Mouse (Mus musculus) embryonic facial prominence, embryonic 11.5 days (tissue): ENCODE data around the gene Lrmda. TPM values are rescaled to one million over a fixed set of nuclear protein-coding genes. Genes with fewer than 3 reads are reported as not detected.

ENCODE experiments used
- ATAC-seq: fragments of 200-750 bp; cut with Nextera tagmentation; replicated peaks from 2 replicates; pipeline ENCODE4 v1.8.0; 2017; ENCODE audit warnings: low read depth; ENCODE audit not compliant: insufficient number of reproducible peaks, low FRiP score, low TSS enrichment
- DNase-seq: peaks from one replicate; pipeline ENCODE4 v3.0.0-alpha.2; 2015; ENCODE audit warnings: low spot score
- H3K27ac ChIP-seq: fragments of 300-500 bp; sonication (generic); replicated peaks from 2 replicates; pipeline ENCODE4 v1.5.1; 2014; ENCODE audit warnings: mild to moderate bottlenecking, low read depth, low read length, control low read depth
- H3K27me3 ChIP-seq: fragments of 300-500 bp; sonication (generic); 2 replicates; pipeline ENCODE4 v1.6.1; 2014; ENCODE audit warnings: mild to moderate bottlenecking, low read length, moderate library complexity, mixed read lengths; ENCODE audit not compliant: control insufficient read depth, insufficient read depth
- H3K36me3 ChIP-seq: fragments of 300-500 bp; sonication (generic); replicated peaks from 2 replicates; pipeline ENCODE4 v1.6.1; 2014; ENCODE audit warnings: low read depth, mild to moderate bottlenecking, low read length, moderate library complexity, mixed read lengths; ENCODE audit not compliant: control insufficient read depth, insufficient read depth
- H3K4me1 ChIP-seq: fragments of 300-500 bp; sonication (generic); 2 replicates; pipeline ENCODE4 v1.6.1; 2014; ENCODE audit warnings: low read length, mixed read lengths; ENCODE audit not compliant: control insufficient read depth, insufficient read depth
- H3K4me2 ChIP-seq: fragments of 300-500 bp; sonication (generic); 2 replicates; pipeline ENCODE4 v1.6.1; 2014; ENCODE audit warnings: low read depth, mild to moderate bottlenecking, control low read depth, low read length, moderate library complexity
- H3K4me3 ChIP-seq: fragments of 300-500 bp; sonication (generic); 2 replicates; pipeline ENCODE4 v1.5.1; 2014; ENCODE audit warnings: low read depth, low read length, control low read depth
- H3K9ac ChIP-seq: fragments of 300-500 bp; sonication (generic); replicated peaks from 2 replicates; pipeline ENCODE4 v1.6.1; 2014; ENCODE audit warnings: mild to moderate bottlenecking, control low read depth, low read length
- H3K9me3 ChIP-seq: fragments of 300-500 bp; sonication (generic); replicated peaks from 2 replicates; pipeline ENCODE4 v1.6.1; 2016; ENCODE audit warnings: mild to moderate bottlenecking, low read length, inconsistent platforms, mixed read lengths; ENCODE audit not compliant: control insufficient read depth
- WGBS: fragments of 180-500 bp; shearing (Covaris S2); extraction: QIAGEN DNeasy Blood & Tissue Kit; methylation state at CpG from one replicate; pipeline ENCODE4 v1.1.7; 2014; 5-methylcytosine and 5-hydroxymethylcytosine counted together
- polyA plus RNA-seq: library from polyadenylated mRNA; unstranded; fragments of >200 nt; fragmentation: Nextera tagmentation; extraction: Ambion mirVana; gene quantifications from 2 replicates; pipeline ENCODE4 v1.2.1, GENCODE M21; 2014

Gene Lrmda
- polyA plus RNA-seq, 1 experiment from 2014 or later, result 0.22 TPM

DNA sequence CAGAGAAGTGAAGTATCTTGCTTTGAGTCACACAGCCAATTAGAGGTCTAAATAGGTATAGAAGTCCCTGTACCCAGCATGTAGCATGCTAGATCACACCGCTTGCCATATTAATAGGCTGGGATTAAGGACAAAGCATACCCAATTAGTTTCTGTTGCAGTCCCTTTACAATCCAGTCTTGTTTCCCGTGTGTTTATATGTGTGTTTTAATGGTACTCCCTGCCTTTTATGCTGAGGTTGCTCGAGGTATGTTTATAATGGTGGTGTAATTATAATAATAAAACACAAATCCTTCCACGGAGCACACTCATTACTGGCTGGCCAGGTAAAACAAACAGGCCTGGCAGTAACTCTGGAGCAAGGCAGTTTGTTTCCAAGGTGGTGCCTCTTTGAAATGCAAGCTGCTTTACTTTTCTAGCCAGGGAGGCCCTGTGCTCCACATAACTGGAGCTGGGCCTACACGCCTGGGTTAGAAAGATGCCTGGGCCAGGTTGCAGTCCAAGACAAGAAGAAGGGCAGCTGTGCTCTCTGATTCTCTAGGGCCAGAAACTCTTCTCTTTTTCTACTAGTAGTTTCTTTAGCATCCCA is 422.4 kb downstream of the Lrmda start:
- Histone ChIP-seq H3K27ac (no peak overlapping the region), H3K36me3 (no peaks in the 10 kb centered on the region), H3K9ac (no peak overlapping the region), H3K4me2 (no peak overlapping the region), H3K9me3 (no peaks in the 10 kb centered on the region), H3K27me3 (no peaks in the 10 kb centered on the region), H3K4me3 (no peak overlapping the region), H3K4me1 (no peaks in the 10 kb centered on the region)
- ATAC-seq (no peak), DNase-seq (no peak)
- 66% methylated on average over 5 of the region's 5 CpGs for WGBS

DNA sequence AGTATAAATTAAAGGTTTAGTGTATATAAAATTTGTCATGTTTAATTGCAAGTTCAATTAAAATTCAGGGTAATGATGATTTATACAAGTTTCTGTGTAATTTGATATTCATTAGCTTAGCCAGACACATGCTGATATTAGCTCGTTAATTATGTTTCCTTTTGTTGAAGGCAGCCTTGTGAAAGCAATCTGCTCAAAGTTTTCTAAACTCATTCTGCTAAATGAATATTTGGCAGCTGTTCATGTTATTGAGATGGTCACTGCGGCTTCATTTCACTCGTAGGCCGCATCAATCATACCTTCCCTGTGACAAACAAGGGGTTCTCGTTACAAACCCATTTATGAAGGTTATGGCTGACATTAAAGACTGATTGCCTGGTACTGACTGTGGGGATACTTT is 423.2 kb downstream of the Lrmda start:
- no peak overlapping the region for H3K9ac ChIP-seq
- ATAC-seq (no peak), DNase-seq (no peak)
- no peaks in the 10 kb centered on the region for H3K4me1 ChIP-seq
- no peak overlapping the region for H3K27ac ChIP-seq
- H3K9me3 ChIP-seq, result no peaks in the 10 kb centered on the region
- no peak overlapping the region for H3K4me2 ChIP-seq
- H3K4me3 ChIP-seq, result no peak overlapping the region
- WGBS, result 82% methylated on average over 5 of the region's 5 CpGs
- peaks cover 2% of the 10 kb centered on the region; the same call in 1 of the 2 replicates for H3K27me3 ChIP-seq
- no peaks in the 10 kb centered on the region for H3K36me3 ChIP-seq

DNA sequence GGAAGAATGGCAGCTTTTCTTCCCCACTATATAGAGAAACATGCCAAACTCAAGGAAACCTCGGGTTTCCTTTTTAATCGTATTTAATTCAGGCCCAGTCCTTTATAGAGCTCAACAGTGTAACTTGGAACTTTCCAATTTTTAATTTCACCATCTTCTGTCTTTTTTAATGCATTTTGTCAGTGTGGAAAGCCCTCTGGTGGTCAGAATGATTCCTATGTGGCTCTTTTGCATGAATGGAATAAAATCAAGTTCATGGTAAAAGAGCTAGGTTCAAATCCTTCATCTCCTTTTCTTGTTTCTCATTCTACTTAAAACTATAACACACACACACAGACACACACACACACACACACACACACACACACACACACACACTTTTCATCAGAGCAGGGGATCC is 425.0 kb downstream of the Lrmda start:
- no peak overlapping the region for H3K9ac ChIP-seq
- H3K4me3 ChIP-seq, result no peak overlapping the region
- H3K27me3 ChIP-seq, result peaks cover 2% of the 10 kb centered on the region; the same call in 1 of the 2 replicates
- ATAC-seq (no peak), DNase-seq (no peak)
- H3K36me3 ChIP-seq, result no peaks in the 10 kb centered on the region
- 94% methylated on average over 2 of the region's 2 CpGs for WGBS
- H3K4me2 ChIP-seq, result no peak overlapping the region
- H3K9me3 ChIP-seq, result no peaks in the 10 kb centered on the region
- H3K4me1 ChIP-seq, result no peaks in the 10 kb centered on the region
- H3K27ac ChIP-seq, result no peak overlapping the region

DNA sequence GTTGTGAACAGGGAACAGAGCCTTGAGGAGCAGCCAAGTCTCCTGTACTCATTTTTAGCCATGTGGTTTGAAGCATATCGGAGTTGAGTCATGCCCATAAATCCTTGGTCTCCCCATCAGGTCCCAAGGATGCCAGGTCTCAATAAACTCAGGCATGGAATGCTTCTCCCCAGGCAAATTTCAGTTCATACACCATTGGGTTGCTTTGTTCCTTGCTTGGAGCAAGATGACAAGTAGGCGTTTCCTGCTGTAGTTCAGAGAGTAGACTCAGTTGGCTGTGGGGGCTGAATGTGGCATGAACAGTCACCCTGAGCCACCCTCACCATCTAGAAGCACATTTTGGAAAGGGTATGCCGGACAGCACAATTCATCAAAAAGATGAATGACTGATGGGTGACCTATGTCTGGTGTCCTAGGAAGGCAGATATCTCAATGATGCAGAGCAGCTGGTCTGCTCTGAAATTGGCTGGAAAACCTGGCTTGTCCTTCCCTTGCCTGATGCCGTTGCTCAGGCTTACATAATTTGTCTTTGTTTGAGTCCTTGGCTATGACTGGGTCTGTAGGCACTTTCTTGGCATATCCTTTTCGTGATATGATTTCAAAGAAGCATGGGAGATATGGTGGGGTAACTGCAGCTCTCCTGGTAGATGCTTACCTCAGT is 425.8 kb downstream of the Lrmda start:
- Histone ChIP-seq H3K27me3 (peaks cover 2% of the 10 kb centered on the region; the same call in 1 of the 2 replicates), H3K4me3 (no peak overlapping the region), H3K9ac (no peak overlapping the region), H3K9me3 (no peaks in the 10 kb centered on the region), H3K36me3 (no peaks in the 10 kb centered on the region), H3K4me1 (no peaks in the 10 kb centered on the region), H3K27ac (no peak overlapping the region), H3K4me2 (no peak overlapping the region)
- 90% methylated on average over 5 of the region's 5 CpGs for WGBS
- ATAC-seq, result no peak
- DNase-seq, result no peak

DNA sequence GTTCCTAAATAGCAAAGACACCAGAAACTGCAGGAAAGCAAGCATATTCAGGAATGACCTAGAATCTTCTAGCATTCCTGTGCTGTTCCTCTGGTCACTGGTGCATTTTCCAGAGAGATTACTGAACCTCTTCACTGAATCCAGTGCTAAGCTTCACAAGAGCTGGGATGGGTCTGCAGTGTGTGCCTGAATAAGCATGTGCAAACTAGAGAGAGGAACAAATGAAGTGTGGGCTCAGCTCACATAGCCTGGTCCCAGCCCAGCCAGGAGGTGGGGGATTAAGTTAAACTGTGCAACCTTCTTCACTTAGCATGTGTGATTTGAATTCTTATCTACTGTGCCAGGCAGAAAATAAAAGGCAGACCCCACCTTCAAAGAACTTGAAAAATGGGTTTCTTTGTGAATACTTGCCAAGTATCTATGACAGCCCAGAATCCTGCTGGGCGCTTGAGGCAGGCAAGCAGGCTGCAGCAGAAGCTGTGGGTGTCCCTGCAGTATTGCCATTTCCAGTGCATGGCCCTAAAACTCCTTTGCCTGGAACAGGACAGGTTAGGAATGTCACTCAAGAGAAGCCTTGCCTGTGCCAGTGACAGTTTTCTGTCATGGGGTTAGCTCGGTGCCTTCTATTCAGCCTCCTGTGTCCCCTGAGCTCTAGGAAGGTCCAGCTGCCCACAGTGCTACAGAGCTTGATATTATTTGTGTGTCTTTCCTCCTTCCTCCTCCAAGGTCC is 426.5 kb downstream of the Lrmda start:
- Histone ChIP-seq H3K27ac (no peak overlapping the region), H3K27me3 (peaks cover 2% of the 10 kb centered on the region; the same call in 1 of the 2 replicates), H3K36me3 (no peaks in the 10 kb centered on the region), H3K4me3 (no peak overlapping the region), H3K4me1 (no peaks in the 10 kb centered on the region), H3K9me3 (no peaks in the 10 kb centered on the region), H3K4me2 (no peak overlapping the region), H3K9ac (no peak overlapping the region)
- WGBS, result 89% methylated on average over 2 of the region's 2 CpGs
- no peak for ATAC-seq
- DNase-seq, result no peak

DNA sequence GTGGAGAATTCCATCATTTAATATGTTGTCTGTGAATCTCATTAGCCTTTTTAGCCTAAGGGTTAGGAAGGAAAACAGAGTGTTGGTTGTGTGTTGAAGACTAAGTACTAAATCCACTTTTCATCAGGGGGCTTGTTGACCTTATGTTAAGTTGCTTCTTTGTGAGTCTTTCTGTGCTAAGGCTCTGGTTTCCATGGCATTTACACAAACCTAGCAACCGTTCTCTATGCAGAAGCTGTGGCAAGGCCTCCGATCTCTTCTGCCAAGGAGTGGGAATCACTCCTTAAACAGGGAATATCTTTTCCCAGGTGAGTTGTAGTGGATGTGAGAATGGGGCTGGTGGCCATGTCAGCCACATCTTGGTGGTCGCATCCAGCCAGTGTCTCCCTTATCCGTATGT is 432.1 kb downstream of the Lrmda start:
- Histone ChIP-seq H3K4me1 (no peaks in the 10 kb centered on the region), H3K27ac (no peak overlapping the region), H3K9me3 (no peaks in the 10 kb centered on the region), H3K9ac (no peak overlapping the region), H3K4me2 (no peak overlapping the region), H3K4me3 (no peak overlapping the region), H3K36me3 (no peaks in the 10 kb centered on the region), H3K27me3 (peaks cover 2% of the 10 kb centered on the region; the same call in 1 of the 2 replicates)
- WGBS, result 87% methylated on average over 4 of the region's 4 CpGs
- DNase-seq, result no peak
- ATAC-seq, result no peak

DNA sequence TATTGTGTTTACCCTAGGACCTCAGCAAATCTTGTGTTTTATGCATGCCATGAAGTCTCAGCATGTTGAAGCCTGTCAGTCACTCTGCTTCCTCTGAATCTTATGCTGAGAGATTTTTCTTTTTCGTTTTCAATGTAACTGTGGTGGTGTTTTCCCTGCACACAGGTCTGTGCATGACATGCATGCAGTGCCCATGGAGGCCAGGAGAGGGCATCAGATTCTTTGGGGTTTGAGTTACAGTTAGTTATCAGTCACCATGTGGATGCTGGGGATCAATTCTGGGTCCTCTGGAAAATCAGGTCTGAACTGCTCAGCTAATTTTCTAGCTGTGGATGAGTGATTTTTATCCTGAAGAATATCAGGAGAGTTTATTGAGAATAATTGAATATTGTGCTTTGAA is 444.8 kb downstream of the Lrmda start:
- Histone ChIP-seq H3K36me3 (no peaks in the 10 kb centered on the region), H3K4me3 (no peak overlapping the region), H3K4me2 (no peak overlapping the region), H3K9ac (no peak overlapping the region), H3K27ac (no peak overlapping the region), H3K27me3 (no peaks in the 10 kb centered on the region), H3K9me3 (no peaks in the 10 kb centered on the region), H3K4me1 (no peaks in the 10 kb centered on the region)
- WGBS, result 65% methylated on average over 1 of the region's 1 CpGs
- ATAC-seq, result no peak
- no peak for DNase-seq

DNA sequence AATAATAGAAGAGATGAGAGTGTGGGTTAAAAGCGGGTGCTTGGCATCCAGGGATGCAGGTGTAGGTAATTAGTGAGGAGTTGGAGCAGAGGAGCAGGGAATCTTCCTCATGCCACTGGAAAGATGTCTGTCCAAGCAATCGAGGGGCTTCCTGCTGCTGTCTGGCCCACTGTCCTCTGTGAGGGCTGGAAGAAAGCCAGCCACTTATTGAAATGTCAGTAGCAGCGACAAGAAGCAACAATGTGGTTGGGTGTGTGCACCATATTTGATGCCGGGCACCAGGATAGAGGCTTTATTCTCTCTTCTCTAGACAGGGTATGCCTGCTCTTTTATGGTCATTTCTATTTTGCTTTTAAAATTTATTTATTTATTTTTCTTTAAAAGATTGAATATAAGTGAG is 451.5 kb downstream of the Lrmda start:
- no peak for ATAC-seq
- WGBS, result 86% methylated on average over 4 of the region's 4 CpGs

More for the DNA sequence above, 451.5 kb downstream of the Lrmda start:
- no peak overlapping the region for H3K4me3 ChIP-seq
- no peaks in the 10 kb centered on the region for H3K9me3 ChIP-seq
- H3K9ac ChIP-seq, result no peak overlapping the region
- no peaks in the 10 kb centered on the region for H3K36me3 ChIP-seq
- no peaks in the 10 kb centered on the region for H3K4me1 ChIP-seq
- H3K27ac ChIP-seq, result no peak overlapping the region
- DNase-seq, result no peak
- H3K27me3 ChIP-seq, result no peaks in the 10 kb centered on the region
- H3K4me2 ChIP-seq, result no peak overlapping the region
